Mouse (Mus musculus): ENCODE results near the gene Galnt18.

DNA sequence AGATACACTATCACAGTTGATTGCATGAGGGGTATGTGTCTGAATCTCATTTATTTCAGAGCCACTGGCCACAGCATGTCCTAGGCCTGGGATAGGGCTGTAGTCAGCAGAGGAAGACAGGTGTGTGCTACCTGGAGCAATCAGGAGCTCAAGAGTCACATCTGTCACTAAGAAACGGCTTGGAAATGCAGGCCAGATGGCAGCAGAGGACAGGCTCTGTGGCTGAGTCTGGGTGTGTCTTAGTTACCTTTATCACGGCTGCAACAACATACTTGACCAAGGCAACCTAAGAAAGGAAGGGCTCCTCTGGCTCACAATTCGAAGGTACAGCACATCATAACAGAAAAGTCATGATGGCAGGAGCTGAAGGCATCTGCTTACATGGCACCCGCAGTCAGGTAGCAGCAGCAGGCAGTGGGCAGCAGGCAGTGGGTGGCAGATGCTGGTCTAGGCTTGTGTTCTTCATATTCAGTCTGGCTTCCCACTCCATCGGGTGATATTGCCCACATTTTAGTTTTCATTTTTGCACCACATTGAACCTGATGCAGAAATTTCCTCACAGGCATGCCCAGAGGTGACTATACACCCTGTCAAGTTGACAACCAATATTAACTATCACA is 190.2 kb downstream of the Galnt18 start:
- TF ChIP-seq POLR2A (IDR thresholded peaks at IDR 0.05; ENCODE audit: control insufficient read depth, extremely low read depth, insufficient read depth, low read length, poor library complexity) (no peak), CTCF (IDR thresholded peaks at IDR 0.05; ENCODE audit: borderline replicate concordance, control insufficient read depth, extremely low read depth, insufficient read depth, low read length, poor library complexity) (no peak)
